Mouse (Mus musculus) heart, embryonic 15.5 days (tissue): ENCODE results near the gene Nod2. TPM values are rescaled to one million over a fixed set of nuclear protein-coding genes. Genes with fewer than 3 reads are reported as not detected.

ENCODE experiments used
- ATAC-seq: fragments of 200-750 bp; cut with Nextera tagmentation; replicated peaks from 2 replicates; pipeline ENCODE4 v1.8.0; 2017; ENCODE audit warnings: low read depth, moderate TSS enrichment; ENCODE audit not compliant: insufficient number of reproducible peaks, insufficient read depth, low FRiP score
- H3K27ac ChIP-seq: fragments of 300-500 bp; sonication (generic); 2 replicates; pipeline ENCODE4 v1.5.1; 2015; ENCODE audit warnings: mild to moderate bottlenecking, inconsistent platforms
- H3K27me3 ChIP-seq: fragments of 300-500 bp; sonication (generic); 2 replicates; pipeline ENCODE4 v1.6.1; 2015; ENCODE audit warnings: inconsistent platforms
- H3K36me3 ChIP-seq: fragments of 300-500 bp; sonication (generic); 2 replicates; pipeline ENCODE4 v1.6.1; 2015; ENCODE audit warnings: mild to moderate bottlenecking, inconsistent platforms
- H3K4me1 ChIP-seq: fragments of 300-500 bp; sonication (generic); replicated peaks from 2 replicates; pipeline ENCODE4 v1.6.1; 2015; ENCODE audit warnings: inconsistent platforms
- H3K4me2 ChIP-seq: fragments of 300-500 bp; sonication (generic); 2 replicates; pipeline ENCODE4 v1.6.1; 2015; ENCODE audit warnings: inconsistent platforms, mild to moderate bottlenecking, moderate library complexity
- H3K4me3 ChIP-seq: fragments of 300-500 bp; sonication (generic); 2 replicates; pipeline ENCODE4 v1.5.1; 2015; ENCODE audit warnings: mild to moderate bottlenecking, inconsistent platforms
- H3K9ac ChIP-seq: fragments of 300-500 bp; sonication (generic); 2 replicates; pipeline ENCODE4 v1.6.1; 2015; ENCODE audit warnings: mild to moderate bottlenecking, inconsistent platforms
- H3K9me3 ChIP-seq: fragments of 300-500 bp; sonication (generic); replicated peaks from 2 replicates; pipeline ENCODE4 v1.6.1; 2016; ENCODE audit warnings: inconsistent platforms
- WGBS: fragments of 180-500 bp; shearing (Covaris S2); methylation state at CpG from one replicate; pipeline ENCODE4 v1.1.7; 2015; ENCODE audit warnings: mixed read lengths; 5-methylcytosine and 5-hydroxymethylcytosine counted together
- polyA plus RNA-seq: library from polyadenylated mRNA; unstranded; fragments of >200 nt; fragmentation: Nextera tagmentation; extraction: Ambion mirVana; gene quantifications from 2 replicates; pipeline ENCODE4 v1.2.1, GENCODE M21; 2015

Nod2 gene
- polyA plus RNA-seq = 0.06 and 0.15 TPM in 2 replicates

GRCm38 (mm10) chr8:88646837-88647778, at the start of gene Nod2:
Gene Nod2 (plus strand): TSS chr8:88647315.
- ATAC-seq = peak; percentile 62
- Histone ChIP-seq H3K4me1 (peaks cover 12% of the 10 kb centered on the region), H3K4me3 (peak within 1 kb of the TSS; percentile 46), H3K4me2 (peak within 1 kb of the TSS; percentile 84), H3K27me3 (peaks cover 21% of the 10 kb centered on the region), H3K36me3 (no peaks in the 10 kb centered on the region), H3K9me3 (no peaks in the 10 kb centered on the region), H3K9ac (peak within 1 kb of the TSS; percentile 15; the same call in 1 of the 2 replicates), H3K27ac (no peak within 1 kb of the TSS)
- whole genome bisulfite sequencing = 10% methylated on average over 33 of the region's 33 CpGs

- no peaks in the 10 kb centered on the region for H3K27me3 ChIP-seq
- no peak overlapping the region for H3K4me2 ChIP-seq
- no peak overlapping the region for H3K27ac ChIP-seq
- H3K4me1 ChIP-seq = peaks cover 3% of the 10 kb centered on the region
- H3K9ac ChIP-seq = no peak overlapping the region
- 54% methylated on average over 5 of the region's 5 CpGs for WGBS
- no peak overlapping the region for H3K4me3 ChIP-seq
- no peak for ATAC-seq
- H3K9me3 ChIP-seq = 0 out of 2 replicates have a peak, but pooled peaks cover 3% of the 10 kb centered on the region
- no peaks in the 10 kb centered on the region for H3K36me3 ChIP-seq
Observed at GRCm38 (mm10) chr8:88598578-88598977, 48.5 kb upstream of the Nod2 start.

- Histone ChIP-seq H3K4me3 (no peak overlapping the region), H3K4me1 (peaks cover 7% of the 10 kb centered on the region), H3K27me3 (no peaks in the 10 kb centered on the region), H3K27ac (no peak overlapping the region), H3K4me2 (no peak overlapping the region), H3K9ac (no peak overlapping the region), H3K36me3 (no peaks in the 10 kb centered on the region), H3K9me3 (0 out of 2 replicates have a peak, but pooled peaks cover 3% of the 10 kb centered on the region)
- no peak for ATAC-seq
- 84% methylated on average over 7 of the region's 7 CpGs for WGBS
Observed at GRCm38 (mm10) chr8:88599491-88599890, 47.6 kb upstream of the Nod2 start.

GRCm38 (mm10) chr8:88603446-88603989, 43.6 kb upstream of the Nod2 start:
- H3K36me3 ChIP-seq = no peaks in the 10 kb centered on the region
- peak; percentile 12; the same call in 1 of the 2 replicates for ATAC-seq
- H3K9ac ChIP-seq = no peak overlapping the region

GRCm38 (mm10) chr8:88604065-88605038, 42.8 kb upstream of the Nod2 start:
- 13% methylated on average over 20 of the region's 20 CpGs for WGBS
- 0 out of 2 replicates have a peak, but pooled peaks cover 3% of the 10 kb centered on the region for H3K9me3 ChIP-seq
- peaks cover 16% of the 10 kb centered on the region for H3K4me1 ChIP-seq
- H3K27ac ChIP-seq = no peak overlapping the region
- H3K36me3 ChIP-seq = no peaks in the 10 kb centered on the region
- peak; percentile 73; the same call in 1 of the 2 replicates for ATAC-seq
- no peak overlapping the region for H3K9ac ChIP-seq
- H3K27me3 ChIP-seq = 0 out of 2 replicates have a peak, but pooled peaks cover 3% of the 10 kb centered on the region
- H3K4me2 ChIP-seq = peak overlapping the region; percentile 56
- peak overlapping the region; percentile 25; the same call in 1 of the 2 replicates for H3K4me3 ChIP-seq

More at GRCm38 (mm10) chr8:88603446-88603989, 43.6 kb upstream of the Nod2 start:
- Histone ChIP-seq H3K4me2 (peak overlapping the region; percentile 56), H3K27me3 (no peaks in the 10 kb centered on the region), H3K4me1 (peaks cover 16% of the 10 kb centered on the region), H3K27ac (no peak overlapping the region), H3K9me3 (0 out of 2 replicates have a peak, but pooled peaks cover 3% of the 10 kb centered on the region), H3K4me3 (peak overlapping the region; percentile 25; the same call in 1 of the 2 replicates)
- WGBS = 27% methylated on average over 10 of the region's 10 CpGs

- Histone ChIP-seq H3K9me3 (0 out of 2 replicates have a peak, but pooled peaks cover 3% of the 10 kb centered on the region), H3K27ac (no peak overlapping the region), H3K27me3 (0 out of 2 replicates have a peak, but pooled peaks cover 3% of the 10 kb centered on the region), H3K9ac (no peak overlapping the region), H3K4me1 (peaks cover 16% of the 10 kb centered on the region), H3K4me3 (no peak overlapping the region), H3K36me3 (no peaks in the 10 kb centered on the region), H3K4me2 (no peak overlapping the region)
- 54% methylated on average over 13 of the region's 13 CpGs for WGBS
- ATAC-seq = 0 out of 2 replicates have a peak, but pooled peaks have one; percentile 3
Observed at GRCm38 (mm10) chr8:88605361-88606040, 41.6 kb upstream of the Nod2 start.

GRCm38 (mm10) chr8:88609036-88609435, 38.1 kb upstream of the Nod2 start:
- H3K4me2 ChIP-seq = no peak overlapping the region
- ATAC-seq = no peak
- no peak overlapping the region for H3K27ac ChIP-seq
- H3K4me3 ChIP-seq = no peak overlapping the region
- H3K9ac ChIP-seq = no peak overlapping the region
- no peaks in the 10 kb centered on the region for H3K36me3 ChIP-seq
- H3K9me3 ChIP-seq = no peaks in the 10 kb centered on the region
- 0 out of 2 replicates have a peak, but pooled peaks cover 3% of the 10 kb centered on the region for H3K27me3 ChIP-seq
- 78% methylated on average over 8 of the region's 8 CpGs for WGBS
- H3K4me1 ChIP-seq = peaks cover 12% of the 10 kb centered on the region

- Histone ChIP-seq H3K27ac (no peak overlapping the region), H3K9me3 (no peaks in the 10 kb centered on the region), H3K4me3 (no peak overlapping the region), H3K4me2 (no peak overlapping the region), H3K9ac (no peak overlapping the region), H3K36me3 (no peaks in the 10 kb centered on the region), H3K27me3 (peaks cover 5% of the 10 kb centered on the region; the same call in 1 of the 2 replicates), H3K4me1 (peaks cover 4% of the 10 kb centered on the region; the same call in 1 of the 2 replicates)
- ATAC-seq = no peak
- 77% methylated on average over 6 of the region's 6 CpGs for WGBS
Observed at GRCm38 (mm10) chr8:88610271-88610670, 36.8 kb upstream of the Nod2 start.

- no peak for ATAC-seq
- Histone ChIP-seq H3K4me1 (no peaks in the 10 kb centered on the region), H3K27ac (no peak overlapping the region), H3K36me3 (no peaks in the 10 kb centered on the region), H3K4me2 (no peak overlapping the region), H3K9me3 (no peaks in the 10 kb centered on the region), H3K4me3 (no peak overlapping the region), H3K27me3 (peaks cover 3% of the 10 kb centered on the region; the same call in 1 of the 2 replicates), H3K9ac (no peak overlapping the region)
- 60% methylated on average over 5 of the region's 5 CpGs for WGBS
Observed at GRCm38 (mm10) chr8:88614981-88615380, 32.1 kb upstream of the Nod2 start.

GRCm38 (mm10) chr8:88618612-88619011, 28.5 kb upstream of the Nod2 start:
- Histone ChIP-seq H3K9me3 (no peaks in the 10 kb centered on the region), H3K4me3 (no peak overlapping the region), H3K27ac (no peak overlapping the region), H3K4me2 (no peak overlapping the region), H3K9ac (no peak overlapping the region), H3K4me1 (peaks cover 3% of the 10 kb centered on the region), H3K36me3 (no peaks in the 10 kb centered on the region), H3K27me3 (peaks cover 22% of the 10 kb centered on the region)
- 53% methylated on average over 5 of the region's 5 CpGs for WGBS
- ATAC-seq = no peak
